In genomic region chr11:64715182-64715581, GRCm38 (mm10) we compare ENCODE assay signal across 24 mouse cellular contexts.
A peak's percentile ranks its signal among the peaks of the same experiment; 100 is the strongest.
DNase-seq lines count a peak whose midpoint lies in the region; ATAC-seq and TF ChIP-seq lines count a peak whose summit lies in the region.
"Had no signal": no experiment of that assay in that cellular context is flagged by ENCODE, and none has a peak within 500 bp of the region (broad histone marks: within the 10 kb centered on the region; RNA-seq: fewer than 3 reads in every experiment).

No protein-coding gene starts in this region.

- H3K4me2 ChIP-seq in hindbrain, embryonic 14.5 days (replicated peaks) = no peak overlapping the region
- no peak overlapping the region for H3K4me2 ChIP-seq in hindbrain, embryonic 12.5 days (replicated peaks)
- no peak overlapping the region for H3K4me2 ChIP-seq in midbrain, embryonic 14.5 days (ENCODE audit: low read length)
- no peak overlapping the region for H3K4me2 ChIP-seq in forebrain, postnatal 0 days (ENCODE audit: low read depth)
- H3K4me2 ChIP-seq in intestine, embryonic 15.5 days (replicated peaks) = no peak overlapping the region
- H3K4me2 ChIP-seq: embryonic facial prominence, embryonic 12.5 days; heart, embryonic 15.5 days; kidney, embryonic 15.5 days; liver, embryonic 11.5 days had no signal

- peak; percentile 72 to 74 for DNase-seq in cerebellum, postnatal 10 days
- DNase-seq in cerebellum, postnatal 25 days = no peak
- peak; percentile 55 for DNase-seq in hindbrain, embryonic 14.5 days (ENCODE audit: low spot score)
- DNase-seq in midbrain, embryonic 14.5 days = peak; percentile 38
- DNase-seq in midbrain, embryonic 10.5 days (ENCODE audit: low spot score) = no peak
- peak; percentile 61 for DNase-seq in forebrain, postnatal 0 days
- DNase-seq: adrenal gland, postnatal 14 days; cerebellum, adult 18-20 months; gastrocnemius, postnatal 10 days; lung, adult 18-20 months; lung, postnatal 14 days; spleen, adult 18-20 months; thymus, adult 18-20 months; thymus, postnatal 4 days had no signal

- H3K27ac ChIP-seq in hindbrain, embryonic 14.5 days = no peak overlapping the region
- H3K27ac ChIP-seq in hindbrain, embryonic 12.5 days = no peak overlapping the region
- H3K27ac ChIP-seq in midbrain, embryonic 14.5 days (replicated peaks; ENCODE audit: low read depth, low read length) = no peak overlapping the region
- H3K27ac ChIP-seq in midbrain, embryonic 10.5 days (replicated peaks) = no peak overlapping the region
- H3K27ac ChIP-seq in forebrain, postnatal 0 days (ENCODE audit: low read depth, low read length) = no peak overlapping the region
- no peak overlapping the region for H3K27ac ChIP-seq in intestine, embryonic 15.5 days
- H3K27ac ChIP-seq: embryonic facial prominence, embryonic 12.5 days; heart, embryonic 15.5 days; kidney, embryonic 15.5 days had no signal

- no peaks in the 10 kb centered on the region for H3K36me3 ChIP-seq in hindbrain, embryonic 14.5 days (replicated peaks; ENCODE audit: control insufficient read depth, insufficient read depth)
- H3K36me3 ChIP-seq in hindbrain, embryonic 12.5 days = no peaks in the 10 kb centered on the region
- H3K36me3 ChIP-seq in midbrain, embryonic 14.5 days (ENCODE audit: control insufficient read depth, insufficient read depth, low read length) = no peaks in the 10 kb centered on the region
- no peaks in the 10 kb centered on the region for H3K36me3 ChIP-seq in midbrain, embryonic 10.5 days
- H3K36me3 ChIP-seq in forebrain, postnatal 0 days (ENCODE audit: insufficient read depth) = no peaks in the 10 kb centered on the region
- H3K36me3 ChIP-seq in intestine, embryonic 15.5 days = no peaks in the 10 kb centered on the region
- H3K36me3 ChIP-seq: embryonic facial prominence, embryonic 12.5 days; heart, embryonic 15.5 days; kidney, embryonic 15.5 days had no signal

- H3K4me3 ChIP-seq in hindbrain, embryonic 14.5 days (replicated peaks; ENCODE audit: low read length) = no peak overlapping the region
- no peak overlapping the region for H3K4me3 ChIP-seq in hindbrain, embryonic 12.5 days
- no peak overlapping the region for H3K4me3 ChIP-seq in midbrain, embryonic 14.5 days (replicated peaks; ENCODE audit: low read depth, low read length)
- H3K4me3 ChIP-seq in midbrain, embryonic 10.5 days = no peak overlapping the region
- H3K4me3 ChIP-seq in forebrain, postnatal 0 days (ENCODE audit: low read depth, low read length) = no peak overlapping the region
- no peak overlapping the region for H3K4me3 ChIP-seq in intestine, embryonic 15.5 days (replicated peaks)
- H3K4me3 ChIP-seq: embryonic facial prominence, embryonic 12.5 days; erythroblast, embryonic 14.5 days; heart, embryonic 15.5 days; kidney, embryonic 15.5 days; megakaryocyte, embryonic 14.5 days had no signal

- TF ChIP-seq CTCF in forebrain, postnatal 0 days (IDR thresholded peaks at IDR 0.05; ENCODE audit: low read depth) = no peak

- H3K9ac ChIP-seq in hindbrain, embryonic 14.5 days = no peak overlapping the region
- no peak overlapping the region for H3K9ac ChIP-seq in hindbrain, embryonic 12.5 days
- no peak overlapping the region for H3K9ac ChIP-seq in midbrain, embryonic 14.5 days (replicated peaks; ENCODE audit: low read length)
- no peak overlapping the region for H3K9ac ChIP-seq in forebrain, postnatal 0 days
- no peak overlapping the region for H3K9ac ChIP-seq in intestine, embryonic 15.5 days
- H3K9ac ChIP-seq: embryonic facial prominence, embryonic 12.5 days; heart, embryonic 15.5 days; kidney, embryonic 15.5 days had no signal

- H3K9me3 ChIP-seq in hindbrain, embryonic 14.5 days (ENCODE audit: control insufficient read depth, low read length) = no peaks in the 10 kb centered on the region
- H3K9me3 ChIP-seq in hindbrain, embryonic 12.5 days (replicated peaks) = 0 out of 2 replicates have a peak, but pooled peaks cover under 1% of the 10 kb centered on the region
- no peaks in the 10 kb centered on the region for H3K9me3 ChIP-seq in midbrain, embryonic 14.5 days (ENCODE audit: control insufficient read depth, low read length)
- 0 out of 2 replicates have a peak, but pooled peaks cover under 1% of the 10 kb centered on the region for H3K9me3 ChIP-seq in midbrain, embryonic 10.5 days (replicated peaks)
- H3K9me3 ChIP-seq in forebrain, postnatal 0 days (ENCODE audit: low read length) = no peaks in the 10 kb centered on the region
- no peaks in the 10 kb centered on the region for H3K9me3 ChIP-seq in intestine, embryonic 15.5 days
- H3K9me3 ChIP-seq: embryonic facial prominence, embryonic 12.5 days; heart, embryonic 15.5 days; kidney, embryonic 15.5 days had no signal

- no peak for ATAC-seq in hindbrain, embryonic 14.5 days (ENCODE audit: low FRiP score)
- no peak for ATAC-seq in hindbrain, embryonic 12.5 days (ENCODE audit: low FRiP score)
- ATAC-seq in midbrain, embryonic 14.5 days (ENCODE audit: low FRiP score, low TSS enrichment) = no peak
- ATAC-seq in forebrain, postnatal 0 days = peak; percentile 51; the same call in 1 of the 2 replicates
- ATAC-seq in intestine, embryonic 15.5 days = no peak
- ATAC-seq: activated CD4-positive, CD25-positive, alpha-beta regulatory T cell, adult 4 months; intestine, embryonic 16.5 days had no signal

- H3K4me1 ChIP-seq in hindbrain, embryonic 14.5 days (replicated peaks; ENCODE audit: control insufficient read depth, insufficient read depth, low read length) = no peaks in the 10 kb centered on the region
- no peaks in the 10 kb centered on the region for H3K4me1 ChIP-seq in hindbrain, embryonic 12.5 days
- no peaks in the 10 kb centered on the region for H3K4me1 ChIP-seq in midbrain, embryonic 14.5 days (ENCODE audit: control insufficient read depth, insufficient read depth, low read length)
- H3K4me1 ChIP-seq in midbrain, embryonic 10.5 days = no peaks in the 10 kb centered on the region
- no peaks in the 10 kb centered on the region for H3K4me1 ChIP-seq in forebrain, postnatal 0 days (ENCODE audit: insufficient read depth)
- H3K4me1 ChIP-seq in intestine, embryonic 15.5 days (replicated peaks) = no peaks in the 10 kb centered on the region
- H3K4me1 ChIP-seq: embryonic facial prominence, embryonic 12.5 days; heart, embryonic 15.5 days; kidney, embryonic 15.5 days had no signal

- 0 out of 2 replicates have a peak, but pooled peaks cover 2% of the 10 kb centered on the region for H3K27me3 ChIP-seq in hindbrain, embryonic 14.5 days (ENCODE audit: control insufficient read depth, insufficient read depth, low read length)
- 0 out of 2 replicates have a peak, but pooled peaks cover 4% of the 10 kb centered on the region for H3K27me3 ChIP-seq in hindbrain, embryonic 12.5 days
- no peaks in the 10 kb centered on the region for H3K27me3 ChIP-seq in midbrain, embryonic 14.5 days (ENCODE audit: control insufficient read depth, insufficient read depth, low read length)
- no peaks in the 10 kb centered on the region for H3K27me3 ChIP-seq in midbrain, embryonic 10.5 days (ENCODE audit: low read depth, poor library complexity, severe bottlenecking)
- peaks cover 8% of the 10 kb centered on the region for H3K27me3 ChIP-seq in forebrain, postnatal 0 days (ENCODE audit: insufficient read depth, low read length)
- no peaks in the 10 kb centered on the region for H3K27me3 ChIP-seq in intestine, embryonic 15.5 days (replicated peaks)
- H3K27me3 ChIP-seq: embryonic facial prominence, embryonic 12.5 days had no signal

- WGBS in hindbrain, embryonic 14.5 days = 45% methylated on average over 1 of the region's 1 CpGs
- WGBS in hindbrain, embryonic 12.5 days = 86% methylated on average over 1 of the region's 1 CpGs
- WGBS in midbrain, embryonic 14.5 days = 63% methylated on average over 1 of the region's 1 CpGs
- 90% methylated on average over 1 of the region's 1 CpGs for WGBS in midbrain, embryonic 10.5 days
- 19% methylated on average over 1 of the region's 1 CpGs for WGBS in forebrain, postnatal 0 days
- 56% methylated on average over 1 of the region's 1 CpGs for WGBS in intestine, embryonic 15.5 days

Comparison
In these comparisons a context has a peak if more than half of its experiments do, and no peak if none do; other contexts are left out.
1. DNase-seq: peak in cerebellum, postnatal 10 days (2 of 2), hindbrain, embryonic 14.5 days (single experiment), midbrain, embryonic 14.5 days (single experiment) and forebrain, postnatal 0 days (single experiment); none in cerebellum, postnatal 25 days (0 of 2) and midbrain, embryonic 10.5 days (single experiment).